Mouse (Mus musculus) liver, embryonic 11.5 days (tissue): ENCODE measurements at regions not wholly inside any gene's neighbourhood (a gene's known extent, or its start where the extent isn't known, plus 50 kb on each side); places are given as distances from the start of the nearest gene placed in this dataset.

Source experiments
- ATAC-seq: fragments of 200-750 bp; cut with Nextera tagmentation; replicated peaks from 2 replicates; pipeline ENCODE4 v1.8.0; 2017; ENCODE audit warnings: moderate number of reproducible peaks, mild to moderate bottlenecking, moderate TSS enrichment, moderate library complexity; ENCODE audit not compliant: low FRiP score
- DNase-seq: peaks from one replicate; pipeline ENCODE4 v3.0.0-alpha.2; 2017; ENCODE audit warnings: low spot score
- H3K27ac ChIP-seq: fragments of 300-500 bp; sonication (generic); 2 replicates; pipeline ENCODE4 v1.5.1; 2014; ENCODE audit warnings: mild to moderate bottlenecking, low read depth, low read length, control low read depth
- H3K27me3 ChIP-seq: fragments of 300-500 bp; sonication (generic); replicated peaks from 2 replicates; pipeline ENCODE4 v1.6.1; 2014; ENCODE audit warnings: low read length, mixed read lengths; ENCODE audit not compliant: control insufficient read depth, insufficient read depth
- H3K36me3 ChIP-seq: fragments of 300-500 bp; sonication (generic); 2 replicates; pipeline ENCODE4 v1.6.1; 2014; ENCODE audit warnings: mild to moderate bottlenecking, low read length, moderate library complexity, mixed read lengths; ENCODE audit not compliant: control insufficient read depth, insufficient read depth
- H3K4me1 ChIP-seq: fragments of 300-500 bp; sonication (generic); replicated peaks from 2 replicates; pipeline ENCODE4 v1.6.1; 2014; ENCODE audit warnings: low read length, mixed read lengths; ENCODE audit not compliant: control insufficient read depth, insufficient read depth
- H3K4me2 ChIP-seq: fragments of 300-500 bp; sonication (generic); 2 replicates; pipeline ENCODE4 v1.6.1; 2014; ENCODE audit warnings: mild to moderate bottlenecking, control low read depth, moderate library complexity
- H3K4me3 ChIP-seq: fragments of 300-500 bp; sonication (generic); 2 replicates; pipeline ENCODE4 v1.5.1; 2014; ENCODE audit warnings: low read depth, low read length, control low read depth
- H3K9ac ChIP-seq: fragments of 300-500 bp; sonication (generic); 2 replicates; pipeline ENCODE4 v1.6.1; 2014; ENCODE audit warnings: low read depth, low read length, control low read depth
- H3K9me3 ChIP-seq: fragments of 300-500 bp; sonication (generic); 2 replicates; pipeline ENCODE4 v1.6.1; 2016; ENCODE audit warnings: low read length, inconsistent platforms, mixed read lengths; ENCODE audit not compliant: control insufficient read depth
- WGBS: fragments of 180-500 bp; shearing (Covaris S2); extraction: QIAGEN DNeasy Blood & Tissue Kit; methylation state at CpG from one replicate; pipeline ENCODE4 v1.1.7; 2014; 5-methylcytosine and 5-hydroxymethylcytosine counted together

DNA sequence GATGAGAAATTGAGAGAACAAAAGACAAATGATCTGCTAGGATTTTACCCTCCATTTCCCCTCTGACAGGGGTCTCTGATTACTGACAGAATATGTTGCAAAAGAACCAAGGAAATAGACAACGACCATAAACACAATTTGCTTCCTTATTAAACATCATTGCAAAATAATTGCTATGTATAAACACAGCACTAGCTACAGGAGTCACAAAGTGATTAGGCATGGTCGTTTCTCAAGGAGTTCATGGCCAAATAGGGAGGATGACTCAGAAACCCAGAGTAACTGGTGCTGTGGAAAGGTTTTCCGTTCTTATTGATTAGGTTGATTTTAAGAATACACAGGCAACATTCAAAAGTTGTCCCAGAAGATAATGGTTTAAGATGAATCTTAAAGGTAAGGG, 180.4 kb downstream of the Gm12728 start:
- Histone ChIP-seq H3K4me1 (no peaks in the 10 kb centered on the region), H3K27ac (no peak overlapping the region), H3K9me3 (no peaks in the 10 kb centered on the region), H3K36me3 (no peaks in the 10 kb centered on the region), H3K27me3 (no peaks in the 10 kb centered on the region), H3K4me3 (no peak overlapping the region), H3K4me2 (no peak overlapping the region), H3K9ac (no peak overlapping the region)
- ATAC-seq, result no peak
- no peak for DNase-seq
- WGBS, result 67% methylated on average over 3 of the region's 3 CpGs

DNA sequence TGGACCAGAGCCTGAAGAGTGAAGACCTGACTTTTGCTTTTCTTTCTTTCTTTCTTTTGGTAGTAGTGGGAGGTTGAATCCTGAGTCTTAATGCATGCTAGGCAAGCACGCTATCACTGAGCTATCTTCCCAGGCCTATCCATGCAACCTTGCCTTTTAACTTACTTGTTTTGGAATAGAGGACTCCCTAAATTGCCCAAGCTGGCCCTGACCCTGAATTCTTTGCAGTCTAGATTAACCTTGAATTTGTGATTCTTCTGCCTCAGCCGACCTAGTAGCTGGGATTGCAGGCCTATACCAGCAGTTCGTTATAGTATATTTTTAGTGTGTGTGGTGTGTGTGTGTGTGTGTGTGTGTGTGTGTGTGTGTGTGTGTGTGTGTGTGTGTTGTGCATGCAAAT, 183.1 kb downstream of the Gm12728 start:
- Histone ChIP-seq H3K36me3 (no peaks in the 10 kb centered on the region), H3K4me3 (no peak overlapping the region), H3K27me3 (no peaks in the 10 kb centered on the region), H3K9me3 (no peaks in the 10 kb centered on the region), H3K27ac (no peak overlapping the region), H3K9ac (no peak overlapping the region), H3K4me1 (no peaks in the 10 kb centered on the region), H3K4me2 (no peak overlapping the region)
- DNase-seq (no peak), ATAC-seq (no peak)
- 86% methylated on average over 3 of the region's 3 CpGs for WGBS

DNA sequence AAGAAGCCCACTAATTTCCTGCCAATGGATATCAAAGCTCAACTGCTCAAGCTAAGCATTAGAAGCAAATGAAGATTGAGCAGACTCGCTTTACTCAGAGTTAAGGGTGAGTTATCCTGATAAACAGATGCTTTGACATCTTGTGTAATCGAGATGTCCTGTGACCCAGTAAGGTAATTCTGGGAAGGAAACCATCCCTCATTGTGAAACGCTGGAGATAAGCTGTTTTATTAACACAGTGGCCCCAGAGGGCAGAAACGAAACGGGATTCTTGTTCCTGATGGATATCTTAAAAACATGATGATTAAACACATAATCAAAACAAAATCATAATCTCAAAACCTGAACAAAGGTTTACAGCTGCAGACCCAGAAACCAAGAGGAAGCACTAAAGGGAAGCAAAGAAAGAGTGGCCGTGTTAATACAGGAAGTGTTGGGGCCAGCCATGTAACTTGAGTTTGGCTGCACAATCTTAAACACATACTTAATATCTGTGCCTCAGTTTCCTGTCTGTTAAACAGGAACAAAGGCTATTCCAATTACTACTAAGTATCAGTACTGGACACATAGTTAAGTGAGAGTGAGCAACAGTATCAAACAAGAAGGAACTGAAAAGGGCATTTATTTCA, 184.2 kb downstream of the Gm12728 start:
- DNase-seq (no peak), ATAC-seq (no peak)
- no peaks in the 10 kb centered on the region for H3K27me3 ChIP-seq
- H3K4me1 ChIP-seq, result no peaks in the 10 kb centered on the region
- 30% methylated on average over 6 of the region's 6 CpGs for whole genome bisulfite sequencing
- H3K4me2 ChIP-seq, result no peak overlapping the region
- H3K27ac ChIP-seq, result no peak overlapping the region
- no peaks in the 10 kb centered on the region for H3K9me3 ChIP-seq
- no peak overlapping the region for H3K9ac ChIP-seq
- no peak overlapping the region for H3K4me3 ChIP-seq
- no peaks in the 10 kb centered on the region for H3K36me3 ChIP-seq

DNA sequence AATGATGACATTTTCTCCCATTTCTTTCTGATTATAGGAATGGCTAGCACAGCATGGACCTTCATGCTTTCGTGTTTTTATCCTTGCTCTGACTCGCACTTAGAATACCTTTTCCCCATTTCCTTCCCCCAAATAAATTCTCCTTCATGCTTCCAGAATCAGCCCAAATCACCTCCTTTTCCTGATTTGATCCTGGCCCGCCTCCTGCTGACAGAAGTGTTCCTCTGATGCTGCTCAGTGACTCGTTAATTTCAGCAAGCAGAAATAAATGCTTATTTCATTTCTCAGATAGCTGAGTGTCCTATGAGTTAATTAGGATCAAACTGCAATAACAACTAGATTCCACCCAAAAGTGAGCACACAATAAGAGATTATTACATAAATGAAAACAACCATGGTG, 185.3 kb downstream of the Gm12728 start:
- H3K9me3 ChIP-seq, result no peaks in the 10 kb centered on the region
- H3K9ac ChIP-seq, result no peak overlapping the region
- DNase-seq, result no peak
- no peak for ATAC-seq
- no peaks in the 10 kb centered on the region for H3K27me3 ChIP-seq
- H3K27ac ChIP-seq, result no peak overlapping the region
- H3K4me3 ChIP-seq, result no peak overlapping the region
- H3K36me3 ChIP-seq, result no peaks in the 10 kb centered on the region
- WGBS, result 73% methylated on average over 4 of the region's 4 CpGs
- no peaks in the 10 kb centered on the region for H3K4me1 ChIP-seq
- no peak overlapping the region for H3K4me2 ChIP-seq

DNA sequence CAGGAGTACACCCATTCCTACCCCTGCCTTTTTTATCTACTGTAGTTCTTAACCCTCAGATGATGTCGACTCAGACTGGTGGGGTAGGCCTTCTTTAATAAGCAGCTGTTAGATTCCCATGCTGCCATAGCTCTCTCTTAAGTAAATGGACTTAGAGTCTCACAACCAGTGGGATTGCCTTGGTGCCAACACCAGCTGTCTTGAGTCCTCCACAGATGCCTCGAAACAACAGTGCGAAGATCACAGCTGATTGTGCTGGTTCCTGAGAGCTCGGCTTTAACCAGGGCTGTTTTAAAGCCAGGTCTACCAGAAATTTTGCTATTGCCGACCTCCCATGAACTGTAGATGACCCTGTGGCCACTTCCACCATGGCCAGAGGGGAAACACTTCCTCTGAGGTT, 189.4 kb downstream of the Gm12728 start:
- ATAC-seq (no peak), DNase-seq (no peak)
- WGBS, result 77% methylated on average over 5 of the region's 5 CpGs
- Histone ChIP-seq H3K36me3 (no peaks in the 10 kb centered on the region), H3K4me1 (no peaks in the 10 kb centered on the region), H3K9ac (no peak overlapping the region), H3K27ac (no peak overlapping the region), H3K27me3 (no peaks in the 10 kb centered on the region), H3K9me3 (no peaks in the 10 kb centered on the region), H3K4me3 (no peak overlapping the region), H3K4me2 (no peak overlapping the region)

DNA sequence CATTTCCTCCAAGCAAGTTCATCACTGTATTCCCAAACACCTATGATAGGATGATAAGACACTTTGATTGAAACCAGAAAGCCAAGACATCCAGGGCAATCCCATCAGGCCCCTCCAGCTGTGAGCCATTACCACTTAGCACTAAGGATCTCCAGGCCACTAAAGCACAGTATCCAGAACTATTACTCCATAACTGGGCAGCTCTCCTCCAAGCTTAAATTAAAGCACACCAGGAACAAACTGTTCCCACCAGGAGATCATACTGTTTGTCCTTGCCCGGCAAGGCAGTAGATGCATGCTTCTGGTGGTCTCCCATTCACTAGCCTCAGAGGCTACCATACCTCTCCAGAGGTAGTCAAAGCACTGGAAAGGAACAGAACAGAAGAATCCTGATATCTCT, 193.3 kb downstream of the Gm12728 start:
- Histone ChIP-seq H3K4me3 (no peak overlapping the region), H3K36me3 (no peaks in the 10 kb centered on the region), H3K9me3 (no peaks in the 10 kb centered on the region), H3K4me1 (no peaks in the 10 kb centered on the region), H3K4me2 (no peak overlapping the region), H3K9ac (no peak overlapping the region), H3K27ac (no peak overlapping the region), H3K27me3 (no peaks in the 10 kb centered on the region)
- ATAC-seq, result no peak
- 81% methylated on average over 1 of the region's 1 CpGs for whole genome bisulfite sequencing
- no peak for DNase-seq

DNA sequence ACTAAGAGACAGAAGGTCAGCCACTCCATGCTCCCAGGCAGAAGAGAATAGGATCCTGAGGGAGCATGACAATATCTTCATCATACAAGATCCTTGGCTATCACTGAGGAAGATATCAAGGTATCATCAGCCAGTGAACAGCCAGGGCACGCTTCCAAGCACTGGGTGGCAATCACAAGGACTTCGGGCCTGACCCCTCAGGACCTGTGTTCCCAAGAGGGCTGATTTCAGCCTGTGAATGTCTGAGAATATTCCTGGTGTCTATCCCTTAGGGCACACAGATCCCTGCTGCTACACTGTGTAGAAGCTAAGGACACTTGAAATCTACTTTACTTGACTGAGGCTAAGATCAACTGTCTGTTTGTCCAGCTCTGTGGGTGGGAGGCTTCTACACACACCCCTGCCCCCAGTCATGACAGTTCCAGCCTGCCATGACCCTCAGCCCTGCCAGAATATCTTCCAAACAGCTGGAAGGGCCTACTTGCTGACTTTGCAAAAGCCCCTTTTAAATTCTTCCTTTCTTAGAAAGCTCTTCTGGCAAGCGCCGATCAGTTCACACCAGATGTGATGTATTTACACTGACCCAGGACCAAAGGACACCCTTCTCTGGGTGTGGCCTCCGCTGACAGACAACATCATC, 198.4 kb downstream of the Gm12728 start:
- H3K27me3 ChIP-seq, result no peaks in the 10 kb centered on the region
- H3K4me3 ChIP-seq, result no peak overlapping the region
- DNase-seq (no peak), ATAC-seq (no peak)
- no peaks in the 10 kb centered on the region for H3K36me3 ChIP-seq
- H3K4me2 ChIP-seq, result no peak overlapping the region
- H3K9me3 ChIP-seq, result no peaks in the 10 kb centered on the region
- H3K4me1 ChIP-seq, result no peaks in the 10 kb centered on the region
- 74% methylated on average over 5 of the region's 5 CpGs for WGBS
- no peak overlapping the region for H3K9ac ChIP-seq
- H3K27ac ChIP-seq, result no peak overlapping the region

DNA sequence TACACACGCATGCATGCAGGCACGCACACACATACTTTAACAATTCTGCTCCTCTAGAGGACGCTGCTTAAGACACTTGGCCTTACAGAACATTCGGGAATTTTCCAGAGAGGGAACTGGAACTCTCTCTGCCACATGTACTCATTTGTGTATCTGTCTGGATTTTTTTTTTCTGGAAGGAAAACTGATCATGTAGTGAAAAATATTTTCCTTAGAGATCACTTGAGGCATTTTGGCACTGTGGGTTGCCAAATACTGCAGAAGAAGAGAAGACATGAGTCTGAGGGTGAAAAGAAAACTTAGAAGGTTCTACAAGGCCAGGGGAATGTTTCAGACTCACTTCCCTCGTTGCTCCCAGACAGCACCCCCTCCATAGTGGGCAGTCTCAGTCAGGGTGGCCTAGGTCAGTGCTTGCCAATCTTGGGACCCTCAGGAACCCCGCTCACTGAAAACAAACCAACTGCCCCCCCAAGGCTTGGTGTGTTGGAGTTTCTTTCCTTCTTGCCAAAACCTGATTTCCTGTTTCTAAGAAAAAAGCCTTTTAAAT, 203.0 kb downstream of the Gm12728 start:
- H3K4me3 ChIP-seq, result no peak overlapping the region
- 77% methylated on average over 6 of the region's 6 CpGs for WGBS
- H3K27me3 ChIP-seq, result no peaks in the 10 kb centered on the region

DNA sequence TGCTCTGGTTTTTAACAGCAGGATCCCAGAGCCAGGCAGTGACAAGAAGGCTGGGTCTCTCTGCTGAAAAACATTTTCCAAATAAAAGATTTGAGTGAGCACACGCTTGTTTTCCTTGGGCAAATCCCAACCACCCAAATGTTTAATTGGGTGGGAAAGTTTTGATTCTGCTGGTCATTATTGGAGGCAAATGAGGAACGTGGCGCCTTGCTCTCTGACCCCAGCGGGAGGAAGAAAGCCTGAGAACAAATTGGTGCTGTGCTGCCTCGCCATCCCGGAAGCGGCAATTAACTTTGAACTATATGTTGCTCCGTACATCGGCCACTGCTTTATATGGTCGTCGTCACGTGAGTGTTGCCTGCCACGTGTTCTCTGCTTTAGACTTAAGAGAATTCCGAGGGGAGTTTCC, 204.7 kb downstream of the Gm12728 start:
- no peaks in the 10 kb centered on the region for H3K36me3 ChIP-seq
- no peak overlapping the region for H3K9ac ChIP-seq
- no peaks in the 10 kb centered on the region for H3K4me1 ChIP-seq
- H3K4me2 ChIP-seq, result no peak overlapping the region
- H3K27ac ChIP-seq, result no peak overlapping the region
- WGBS, result 77% methylated on average over 14 of the region's 14 CpGs
- DNase-seq (no peak), ATAC-seq (no peak)
- no peaks in the 10 kb centered on the region for H3K9me3 ChIP-seq
- H3K27me3 ChIP-seq, result no peaks in the 10 kb centered on the region
- H3K4me3 ChIP-seq, result no peak overlapping the region

More for the DNA sequence above, 203.0 kb downstream of the Gm12728 start:
- Histone ChIP-seq H3K36me3 (no peaks in the 10 kb centered on the region), H3K9ac (no peak overlapping the region), H3K27ac (no peak overlapping the region), H3K9me3 (no peaks in the 10 kb centered on the region), H3K4me1 (no peaks in the 10 kb centered on the region), H3K4me2 (no peak overlapping the region)
- no peak for ATAC-seq
- DNase-seq, result no peak
